Mouse (Mus musculus): ENCODE measurements at regions not wholly inside any gene's neighbourhood (a gene's known extent, or its start where the extent isn't known, plus 50 kb on each side); places are given as distances from the start of the nearest gene placed in this dataset.

- no peak for ATAC-seq (ENCODE audit: borderline replicate concordance, extremely low read depth, low FRiP score, low TSS enrichment)
- H3K27ac ChIP-seq: no peak overlapping the region
- H3K4me1 ChIP-seq: peaks cover 5% of the 10 kb centered on the region; the same call in 1 of the 2 replicates
- H3K9ac ChIP-seq: no peak overlapping the region
- no peaks in the 10 kb centered on the region for H3K27me3 ChIP-seq
- no peak overlapping the region for H3K4me3 ChIP-seq
- no peaks in the 10 kb centered on the region for H3K9me3 ChIP-seq
- 78% methylated on average over 11 of the region's 11 CpGs for WGBS
- no peaks in the 10 kb centered on the region for H3K36me3 ChIP-seq
- H3K4me2 ChIP-seq: no peak overlapping the region
These were observed 391.7 kb upstream of the Clint1 start for GRCm38 (mm10) chr11:45460000-45460792.

GRCm38 (mm10) chr11:45464501-45464900 is 387.4 kb upstream of the Clint1 start:
- no peak for ATAC-seq (ENCODE audit: borderline replicate concordance, extremely low read depth, low FRiP score, low TSS enrichment)
- Histone ChIP-seq H3K27me3 (no peaks in the 10 kb centered on the region), H3K4me2 (no peak overlapping the region), H3K4me1 (no peaks in the 10 kb centered on the region), H3K9me3 (no peaks in the 10 kb centered on the region), H3K27ac (no peak overlapping the region), H3K4me3 (no peak overlapping the region), H3K36me3 (no peaks in the 10 kb centered on the region), H3K9ac (no peak overlapping the region)
- WGBS: 54% methylated on average over 4 of the region's 4 CpGs

- ATAC-seq (ENCODE audit: borderline replicate concordance, extremely low read depth, low FRiP score, low TSS enrichment): no peak
- H3K4me1 ChIP-seq: no peaks in the 10 kb centered on the region
- 68% methylated on average over 3 of the region's 3 CpGs for WGBS
- H3K27me3 ChIP-seq: no peaks in the 10 kb centered on the region
- no peak overlapping the region for H3K4me3 ChIP-seq
- H3K9ac ChIP-seq: no peak overlapping the region
- H3K36me3 ChIP-seq: no peaks in the 10 kb centered on the region
- H3K4me2 ChIP-seq: no peak overlapping the region
- no peak overlapping the region for H3K27ac ChIP-seq
- H3K9me3 ChIP-seq: no peaks in the 10 kb centered on the region
These were observed 385.5 kb upstream of the Clint1 start for GRCm38 (mm10) chr11:45466350-45466749.

GRCm38 (mm10) chr11:45472171-45472570 is 379.7 kb upstream of the Clint1 start:
- 45% methylated on average over 5 of the region's 5 CpGs for WGBS
- Histone ChIP-seq H3K27me3 (no peaks in the 10 kb centered on the region), H3K9ac (no peak overlapping the region), H3K4me1 (no peaks in the 10 kb centered on the region), H3K4me2 (no peak overlapping the region), H3K4me3 (no peak overlapping the region), H3K36me3 (no peaks in the 10 kb centered on the region), H3K9me3 (no peaks in the 10 kb centered on the region), H3K27ac (no peak overlapping the region)
- no peak for ATAC-seq (ENCODE audit: borderline replicate concordance, extremely low read depth, low FRiP score, low TSS enrichment)

GRCm38 (mm10) chr11:45476917-45477316 is 374.9 kb upstream of the Clint1 start:
- Histone ChIP-seq H3K27me3 (no peaks in the 10 kb centered on the region), H3K36me3 (no peaks in the 10 kb centered on the region), H3K9ac (no peak overlapping the region), H3K9me3 (no peaks in the 10 kb centered on the region), H3K4me1 (no peaks in the 10 kb centered on the region), H3K4me3 (no peak overlapping the region), H3K27ac (no peak overlapping the region), H3K4me2 (no peak overlapping the region)
- no peak for ATAC-seq (ENCODE audit: borderline replicate concordance, extremely low read depth, low FRiP score, low TSS enrichment)
- WGBS: 71% methylated on average over 4 of the region's 4 CpGs

GRCm38 (mm10) chr11:45485950-45486349 is 365.9 kb upstream of the Clint1 start:
- Histone ChIP-seq H3K9me3 (no peaks in the 10 kb centered on the region), H3K27ac (no peak overlapping the region), H3K36me3 (no peaks in the 10 kb centered on the region), H3K4me1 (no peaks in the 10 kb centered on the region), H3K4me2 (no peak overlapping the region), H3K9ac (no peak overlapping the region), H3K4me3 (no peak overlapping the region), H3K27me3 (no peaks in the 10 kb centered on the region)
- ATAC-seq (ENCODE audit: borderline replicate concordance, extremely low read depth, low FRiP score, low TSS enrichment): no peak
- WGBS: 77% methylated on average over 4 of the region's 4 CpGs

GRCm38 (mm10) chr11:45491021-45491967 is 360.6 kb upstream of the Clint1 start:
- Histone ChIP-seq H3K4me2 (no peak overlapping the region), H3K27ac (no peak overlapping the region), H3K36me3 (no peaks in the 10 kb centered on the region), H3K9me3 (no peaks in the 10 kb centered on the region), H3K4me1 (no peaks in the 10 kb centered on the region), H3K9ac (no peak overlapping the region), H3K27me3 (no peaks in the 10 kb centered on the region), H3K4me3 (no peak overlapping the region)
- WGBS: 79% methylated on average over 17 of the region's 20 CpGs
- no peak for ATAC-seq (ENCODE audit: borderline replicate concordance, extremely low read depth, low FRiP score, low TSS enrichment)

GRCm38 (mm10) chr11:45495246-45495645 is 356.6 kb upstream of the Clint1 start:
- 33% methylated on average over 1 of the region's 1 CpGs for WGBS
- Histone ChIP-seq H3K4me1 (no peaks in the 10 kb centered on the region), H3K27ac (no peak overlapping the region), H3K9ac (no peak overlapping the region), H3K4me3 (no peak overlapping the region), H3K36me3 (no peaks in the 10 kb centered on the region), H3K4me2 (no peak overlapping the region), H3K27me3 (no peaks in the 10 kb centered on the region), H3K9me3 (no peaks in the 10 kb centered on the region)
- ATAC-seq (ENCODE audit: borderline replicate concordance, extremely low read depth, low FRiP score, low TSS enrichment): no peak

GRCm38 (mm10) chr11:45508566-45508965 is 343.3 kb upstream of the Clint1 start:
- WGBS: 39% methylated on average over 4 of the region's 4 CpGs
- H3K4me2 ChIP-seq: no peak overlapping the region

GRCm38 (mm10) chr11:45509278-45509677 is 342.6 kb upstream of the Clint1 start:
- 37% methylated on average over 2 of the region's 2 CpGs for WGBS
- ATAC-seq (ENCODE audit: borderline replicate concordance, extremely low read depth, low FRiP score, low TSS enrichment): no peak
- no peak overlapping the region for H3K27ac ChIP-seq
- H3K9me3 ChIP-seq: no peaks in the 10 kb centered on the region
- no peak overlapping the region for H3K4me2 ChIP-seq
- H3K9ac ChIP-seq: no peak overlapping the region
- H3K4me1 ChIP-seq: no peaks in the 10 kb centered on the region
- H3K27me3 ChIP-seq: no peaks in the 10 kb centered on the region
- no peak overlapping the region for H3K4me3 ChIP-seq
- no peaks in the 10 kb centered on the region for H3K36me3 ChIP-seq

More at GRCm38 (mm10) chr11:45508566-45508965, 343.3 kb upstream of the Clint1 start:
- no peaks in the 10 kb centered on the region for H3K4me1 ChIP-seq
- no peak overlapping the region for H3K9ac ChIP-seq
- no peak overlapping the region for H3K27ac ChIP-seq
- no peaks in the 10 kb centered on the region for H3K9me3 ChIP-seq
- no peak for ATAC-seq (ENCODE audit: borderline replicate concordance, extremely low read depth, low FRiP score, low TSS enrichment)
- no peaks in the 10 kb centered on the region for H3K36me3 ChIP-seq
- no peak overlapping the region for H3K4me3 ChIP-seq
- no peaks in the 10 kb centered on the region for H3K27me3 ChIP-seq

- WGBS: 73% methylated on average over 10 of the region's 10 CpGs
- H3K27ac ChIP-seq: no peak overlapping the region
- no peaks in the 10 kb centered on the region for H3K27me3 ChIP-seq
- no peak overlapping the region for H3K4me3 ChIP-seq
- H3K36me3 ChIP-seq: no peaks in the 10 kb centered on the region
- no peak for ATAC-seq (ENCODE audit: borderline replicate concordance, extremely low read depth, low FRiP score, low TSS enrichment)
- no peaks in the 10 kb centered on the region for H3K4me1 ChIP-seq
- no peak overlapping the region for H3K4me2 ChIP-seq
- no peaks in the 10 kb centered on the region for H3K9me3 ChIP-seq
- no peak overlapping the region for H3K9ac ChIP-seq
These were observed 337.2 kb upstream of the Clint1 start for GRCm38 (mm10) chr11:45514415-45515271.
